Mouse (Mus musculus): Measurements from ENCODE around the gene Zdhhc15.

DNA sequence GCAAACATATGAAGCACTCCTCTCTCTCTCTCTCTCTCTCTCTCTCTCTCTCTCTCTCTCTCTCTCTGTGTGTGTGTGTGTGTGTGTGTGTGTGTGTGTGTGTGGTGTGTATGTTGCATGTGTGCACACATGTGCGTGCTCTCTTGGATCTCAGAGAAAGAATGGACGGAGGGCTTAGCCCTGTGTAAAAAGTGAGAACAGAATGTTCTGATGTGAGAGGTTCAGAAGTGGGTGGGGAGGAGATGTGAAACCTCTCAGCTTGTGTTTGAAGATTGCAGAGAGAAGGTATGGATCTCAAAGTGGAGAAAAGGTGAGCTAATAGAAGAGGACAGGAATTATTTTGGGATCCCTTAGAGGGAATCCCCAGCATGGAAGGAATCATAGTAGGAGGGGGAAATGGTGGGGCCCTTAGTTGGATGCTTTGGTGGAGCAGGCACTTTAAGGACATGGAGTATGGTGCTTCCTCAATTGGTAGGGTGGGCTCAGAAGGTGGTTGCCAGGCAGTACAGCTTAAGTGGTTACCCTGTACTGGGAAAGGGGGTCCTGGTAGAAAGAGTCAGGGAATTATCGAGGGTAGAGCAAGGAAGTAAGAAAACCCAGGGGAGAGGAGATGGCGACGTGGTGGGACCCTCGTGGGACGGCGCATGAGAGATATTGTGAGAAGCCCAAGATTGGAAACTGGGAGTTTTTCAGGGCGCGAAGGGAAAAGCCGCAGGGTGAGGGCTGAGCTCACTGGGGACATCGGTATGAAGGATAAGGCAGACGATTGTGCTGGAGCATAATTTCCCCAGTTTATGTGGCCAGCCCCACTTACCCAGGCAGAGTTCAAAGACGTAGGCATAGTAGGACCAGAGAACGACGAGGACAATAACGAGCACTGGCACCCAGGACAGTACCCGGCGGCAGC lies 761 bp downstream of the Zdhhc15 start:
- no peak for TF ChIP-seq EP300 (IDR thresholded peaks at IDR 0.05; ENCODE audit: low read depth)
- no peak for TF ChIP-seq CTCF (IDR thresholded peaks at IDR 0.05; ENCODE audit: low read depth)

All from liver, postnatal 0 days (tissue).